Mouse (Mus musculus): ENCODE measurements around the gene Zbtb22.

- TF ChIP-seq CTCF (IDR thresholded peaks at IDR 0.05; ENCODE audit: control insufficient read depth, insufficient read depth, low read length), result 0 out of 2 replicates have a peak, but pooled peaks have one; percentile 8
- TF ChIP-seq POLR2A (IDR thresholded peaks at IDR 0.05; ENCODE audit: borderline replicate concordance, control insufficient read depth, low read depth, low read length), result peak; percentile 57; the same call in 1 of the 2 replicates
Measured at GRCm38 (mm10) chr17:33929371-33930279, 13.9 kb downstream of the Zbtb22 start, which contains the start of gene Rgl2.
